Mouse (Mus musculus) ES-Bruce4 (cell line): Measurements from ENCODE around the gene Zbtb9.

ENCODE experiments used
- CTCF ChIP-seq: IDR thresholded peaks from one replicate; pipeline ENCODE4 v1.8.1; 2011; ENCODE audit warnings: low read depth, low read length
- POLR2A ChIP-seq: IDR thresholded peaks from one replicate; pipeline ENCODE4 v1.8.1; 2011; ENCODE audit warnings: low read length; ENCODE audit not compliant: insufficient read depth

DNA sequence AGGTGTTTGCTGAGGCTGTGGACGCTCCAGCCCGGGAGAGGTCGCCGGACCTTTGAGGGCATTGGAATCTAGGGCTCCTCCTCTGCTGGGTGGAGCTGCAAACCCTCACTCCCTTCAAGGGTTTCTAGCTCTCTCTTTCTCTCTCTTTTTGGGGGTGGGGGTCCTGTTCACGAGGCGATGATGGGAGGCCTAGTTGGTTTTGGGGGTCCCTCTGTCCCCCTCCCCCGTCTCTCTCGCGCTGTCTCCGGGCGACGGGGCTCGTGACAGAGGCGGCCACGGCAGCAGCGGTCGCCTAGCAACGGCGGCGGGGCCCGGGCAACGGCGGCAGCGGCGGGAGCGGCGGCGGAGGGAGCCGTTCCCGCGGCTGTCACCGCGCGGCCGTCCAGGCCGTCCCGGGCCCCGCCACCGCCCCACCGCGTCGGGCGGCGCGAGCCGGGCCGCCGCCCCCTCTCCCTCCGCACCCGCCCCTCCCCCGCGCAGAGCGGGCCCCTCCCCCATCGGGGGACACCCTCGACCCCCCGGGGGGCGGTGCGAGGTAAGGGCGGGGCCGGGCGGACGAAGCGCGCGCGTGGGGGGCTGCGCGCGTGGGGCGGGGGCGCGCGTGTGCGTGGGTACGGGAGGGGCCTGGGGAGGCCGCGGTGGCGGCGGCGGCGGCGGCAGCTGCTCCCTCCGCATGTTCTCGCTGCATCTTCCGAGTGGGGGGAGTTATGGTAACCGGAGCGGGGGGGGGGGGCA lies 24.5 kb upstream of the Zbtb9 start:
- TF ChIP-seq CTCF (no peak), POLR2A (no peak)
